Mouse (Mus musculus) cerebellum, adult 2 months (tissue): Measurements from ENCODE around the gene Ankrd36.

ENCODE experiments used
- CTCF ChIP-seq: fragments of 200-500 bp; IDR thresholded peaks from 2 replicates; pipeline ENCODE4 v1.5.1; 2011; ENCODE audit warnings: low read depth, mild to moderate bottlenecking, control low read depth, low read length, moderate library complexity, borderline replicate concordance; ENCODE audit not compliant: insufficient read depth
- POLR2A ChIP-seq: fragments of 200-500 bp; IDR thresholded peaks from 2 replicates; pipeline ENCODE4 v1.6.1; 2011; ENCODE audit warnings: low read length, control low read depth, borderline replicate concordance; ENCODE audit not compliant: insufficient read depth

GRCm38 (mm10) chr11:5569474-5569873, at the start of gene Ankrd36:
- no peak for TF ChIP-seq POLR2A
- TF ChIP-seq CTCF = no peak
